Mouse (Mus musculus) thymus, postnatal 0 days (tissue): ENCODE data around the gene Rpl12. TPM values are rescaled to one million over a fixed set of nuclear protein-coding genes. Genes with fewer than 3 reads are reported as not detected.

Experiments used
- DNase-seq: peaks from one replicate; pipeline ENCODE4 v3.0.0-alpha.2; 2015; ENCODE audit warnings: low spot score
- polyA plus RNA-seq: library from polyadenylated mRNA; unstranded; fragments of >200 nt; fragmentation: Nextera tagmentation; extraction: Ambion mirVana; gene quantifications from 2 replicates; pipeline ENCODE4 v1.2.1, GENCODE M21; 2015

The Rpl12 gene
- polyA plus RNA-seq, 1 experiment from 2014 or later: 272 TPM

GRCm38 (mm10) chr2:32940483-32940882 lies 20.9 kb upstream of the Rpl12 start:
- no peak for DNase-seq

GRCm38 (mm10) chr2:32947454-32947853 lies 13.9 kb upstream of the Rpl12 start:
- DNase-seq: no peak

- no peak for DNase-seq
Measured at GRCm38 (mm10) chr2:32954581-32954980, 6.8 kb upstream of the Rpl12 start.

- DNase-seq: no peak
Measured at GRCm38 (mm10) chr2:32957344-32957743, 4.0 kb upstream of the Rpl12 start.

- no peak for DNase-seq
Measured at GRCm38 (mm10) chr2:32960273-32960672, 1.1 kb upstream of the Rpl12 start.

- peak; percentile 43 for DNase-seq
Measured at GRCm38 (mm10) chr2:32962062-32962874, 909 bp downstream of the Rpl12 start.

- peak; percentile 78 for DNase-seq
Measured at GRCm38 (mm10) chr2:32962875-32963220, 1.5 kb downstream of the Rpl12 start.

- no peak for DNase-seq
Measured at GRCm38 (mm10) chr2:32963544-32963943, 2.2 kb downstream of the Rpl12 start.

- DNase-seq: no peak
Measured at GRCm38 (mm10) chr2:32963981-32964380, 2.6 kb downstream of the Rpl12 start.

- DNase-seq: no peak
Measured at GRCm38 (mm10) chr2:32964659-32965457, 3.5 kb downstream of the Rpl12 start.

- DNase-seq: no peak
Measured at GRCm38 (mm10) chr2:32965511-32966183, 4.3 kb downstream of the Rpl12 start.

- no peak for DNase-seq
Measured at GRCm38 (mm10) chr2:32966184-32966688, 4.9 kb downstream of the Rpl12 start.

GRCm38 (mm10) chr2:32966689-32967631 lies 5.6 kb downstream of the Rpl12 start:
- DNase-seq: peak; percentile 65

- DNase-seq: no peak
Measured at GRCm38 (mm10) chr2:32968024-32968614, 6.8 kb downstream of the Rpl12 start.

- DNase-seq: no peak
Measured at GRCm38 (mm10) chr2:32969326-32969725, 8.0 kb downstream of the Rpl12 start.

- no peak for DNase-seq
Measured at GRCm38 (mm10) chr2:32971235-32971634, 9.9 kb downstream of the Rpl12 start.

- DNase-seq: no peak
Measured at GRCm38 (mm10) chr2:32974216-32974615, 12.9 kb downstream of the Rpl12 start.

- DNase-seq: no peak
Measured at GRCm38 (mm10) chr2:32977114-32977513, 15.8 kb downstream of the Rpl12 start.

GRCm38 (mm10) chr2:32978675-32979074 lies 17.3 kb downstream of the Rpl12 start:
- DNase-seq: no peak

- no peak for DNase-seq
Measured at GRCm38 (mm10) chr2:32979675-32980074, 18.3 kb downstream of the Rpl12 start.
